Mouse (Mus musculus) ES-Bruce4 (cell line): Measurements from ENCODE around the gene Plscr3.

Source experiments
- CTCF ChIP-seq: IDR thresholded peaks from one replicate; pipeline ENCODE4 v1.8.1; 2011; ENCODE audit warnings: low read depth, low read length
- EP300 ChIP-seq: IDR thresholded peaks from 2 replicates; pipeline ENCODE4 v1.6.1; 2011; ENCODE audit warnings: low read depth, low read length; ENCODE audit not compliant: insufficient read depth
- POLR2A ChIP-seq: IDR thresholded peaks from one replicate; pipeline ENCODE4 v1.8.1; 2011; ENCODE audit warnings: low read length; ENCODE audit not compliant: insufficient read depth

GRCm38 (mm10) chr11:69846198-69846680 is at the start of gene Plscr3:
- no peak for TF ChIP-seq CTCF
- peak; percentile 86 for TF ChIP-seq POLR2A
- no peak for TF ChIP-seq EP300
